Mouse (Mus musculus) lung, postnatal 14 days (tissue): ENCODE measurements around the gene Eda2r.

Source experiments
- DNase-seq: peaks from one replicate; pipeline ENCODE4 v3.0.0; 2021

Gene Eda2r

GRCm38 (mm10) chrX:97377065-97377421, at the start of gene Eda2r:
Gene Eda2r (minus strand): TSS chrX:97377216.
- peak; percentile 32 for DNase-seq

DNA sequence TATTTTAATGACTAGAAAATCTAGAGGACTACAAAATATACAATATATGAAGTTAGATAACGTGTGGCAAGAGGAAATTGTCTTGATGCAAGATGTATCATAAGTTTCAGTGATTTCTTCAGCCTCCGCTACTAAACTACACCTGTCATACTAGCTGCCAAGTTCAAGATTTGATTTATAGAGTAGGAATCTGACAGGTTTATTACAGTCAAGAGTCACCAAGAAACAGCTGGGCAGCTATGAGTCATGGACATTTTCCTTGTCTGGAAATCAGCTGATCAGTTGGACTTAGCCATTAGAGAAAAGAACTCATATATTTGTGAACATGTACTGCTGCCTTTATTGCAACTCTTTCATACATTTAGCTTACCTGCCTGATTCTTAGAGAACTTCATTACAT, 20.9 kb upstream of the Eda2r start:
- no peak for DNase-seq

DNA sequence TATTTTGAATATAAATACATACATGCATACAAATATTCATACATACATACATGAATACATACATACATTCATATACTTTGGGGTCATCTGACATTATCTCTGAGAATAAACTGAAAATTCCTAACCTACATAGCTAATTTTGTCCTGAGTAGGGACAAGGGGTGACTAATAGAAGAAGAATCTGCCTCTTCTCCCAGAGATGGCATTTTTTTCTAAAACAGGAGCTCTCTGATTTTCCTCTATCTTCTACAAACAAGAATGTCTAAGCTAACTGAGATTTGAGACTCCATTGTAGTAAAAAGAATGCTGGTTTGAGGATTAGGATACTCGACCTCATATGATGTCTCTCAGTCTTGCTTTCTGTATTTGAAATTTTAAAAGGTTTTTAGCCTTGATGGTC, 1.1 kb upstream of the Eda2r start:
- DNase-seq = no peak

DNA sequence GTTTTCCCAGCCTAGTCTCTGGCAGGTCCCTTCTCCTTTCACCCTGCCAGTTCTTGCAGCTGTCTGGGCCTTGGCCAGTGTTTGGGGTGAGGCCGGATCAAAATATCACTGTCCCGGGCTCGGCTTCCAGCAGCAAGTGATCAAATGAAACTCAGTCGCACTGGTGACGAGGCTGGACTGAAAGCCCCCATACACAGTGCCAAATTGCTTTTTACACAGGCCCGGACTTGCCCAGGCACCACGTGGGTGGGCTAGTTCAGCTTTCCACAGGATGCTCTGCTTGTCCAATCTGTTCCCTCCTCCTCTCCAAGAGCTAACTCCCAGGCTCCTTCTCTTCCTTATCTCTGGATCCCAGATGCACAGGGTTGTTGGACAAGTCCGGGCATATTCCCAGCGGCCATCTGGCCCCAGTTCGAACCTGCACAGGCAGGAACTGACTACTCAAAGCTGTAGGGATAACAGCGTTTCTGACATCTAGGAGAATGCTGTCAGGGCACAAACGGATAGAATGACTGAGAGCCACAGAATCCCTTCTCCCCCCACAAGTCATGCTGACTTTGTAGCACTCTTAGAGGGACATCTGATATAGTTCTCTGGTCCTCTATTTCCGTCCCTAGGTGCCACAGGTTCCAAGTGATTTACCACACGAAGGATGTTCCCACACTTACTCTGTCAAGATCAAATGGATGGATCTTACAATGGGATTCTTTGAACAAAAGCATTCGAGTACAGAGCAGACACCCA, 523 bp downstream of the Eda2r start:
- peak; percentile 55 for DNase-seq

- no peak for DNase-seq
Measured at GRCm38 (mm10) chrX:97372826-97373225, 4.2 kb downstream of the Eda2r start.

DNA sequence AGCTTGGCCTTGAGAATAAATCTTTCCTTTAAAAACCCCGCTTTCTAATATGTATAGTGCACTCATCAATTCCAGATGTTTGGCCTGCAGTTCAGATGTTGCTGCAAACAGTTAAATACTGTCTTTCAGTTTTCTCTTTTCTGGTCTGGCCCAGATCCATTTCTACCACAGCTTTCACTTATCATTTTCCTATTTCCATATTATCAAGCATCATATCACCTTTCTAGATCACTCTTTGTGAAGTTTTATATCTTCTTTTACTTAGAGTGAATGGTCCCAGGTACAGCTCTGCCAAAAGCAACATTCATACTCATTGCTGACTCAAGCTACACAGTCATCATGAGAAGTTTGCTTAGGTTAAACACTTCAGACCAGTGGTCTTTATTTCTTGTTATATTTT, 7.8 kb downstream of the Eda2r start:
- no peak for DNase-seq

DNA sequence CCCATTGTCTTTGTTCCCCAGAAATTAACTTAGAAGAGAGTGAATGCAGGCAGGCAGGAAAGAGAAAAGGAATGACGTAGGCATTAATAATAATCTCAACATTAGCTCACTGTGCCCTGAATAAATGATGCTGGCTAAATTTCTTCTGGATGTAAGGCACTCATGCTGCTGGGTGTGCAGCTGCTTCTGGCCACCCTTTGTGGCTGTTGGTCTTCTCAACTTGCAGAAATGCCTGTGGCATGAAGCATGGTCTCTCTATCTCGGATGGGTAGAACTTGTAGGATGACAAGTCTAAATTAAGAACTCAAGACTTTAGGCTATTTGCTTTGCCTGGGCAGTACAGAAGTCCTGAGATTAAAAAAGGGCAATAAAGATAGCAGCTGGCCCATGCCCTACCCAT, 8.3 kb downstream of the Eda2r start:
- DNase-seq = no peak

- DNase-seq = no peak
Measured at GRCm38 (mm10) chrX:97360919-97361318, 16.1 kb downstream of the Eda2r start.

GRCm38 (mm10) chrX:97327891-97328290, 49.1 kb downstream of the Eda2r start:
- DNase-seq = no peak
